ENCODE assay signal across 17 mouse cellular contexts in the genomic region with DNA sequence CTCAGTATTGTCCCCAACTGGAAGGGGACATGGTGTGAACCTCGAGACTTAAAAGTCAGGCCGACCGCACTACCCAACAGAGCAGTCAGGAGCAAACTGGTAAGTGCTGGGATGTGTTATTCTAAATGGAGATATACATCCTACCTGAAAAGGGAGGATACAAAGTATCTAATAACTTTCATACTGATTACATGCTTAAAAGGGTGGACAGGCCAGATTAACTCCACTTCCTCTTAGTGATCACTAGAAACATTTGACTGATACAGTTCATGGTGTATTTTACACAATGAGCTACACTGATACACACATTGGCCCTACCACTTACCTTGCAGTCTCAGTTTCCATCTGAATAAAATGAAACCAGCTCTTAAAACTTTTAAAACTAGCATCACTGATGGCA. TPM values are rescaled to one million over a fixed set of nuclear protein-coding genes. Genes with fewer than 3 reads are reported as not detected.
DNase-seq lines count a peak whose midpoint lies in the region; TF ChIP-seq lines count a peak whose summit lies in the region.
"Had no signal": no experiment of that assay in that cellular context is flagged by ENCODE, and none has a peak within 500 bp of the region (broad histone marks: within the 10 kb centered on the region; RNA-seq: fewer than 3 reads in every experiment).

No protein-coding gene starts in this region.

- H3K4me3 ChIP-seq in MEL (ENCODE audit: control insufficient read depth in 1 of 2, insufficient read depth in 1 of 2, low read depth in 2 of 2, low read length in 2 of 2): no peak overlapping the region

- peak; percentile 44 for DNase-seq in MEL (ENCODE audit: low read depth, low spot score)
- no peak for DNase-seq in left cerebral cortex, adult 8-10 months (ENCODE audit: low spot score in 2 of 2)
- DNase-seq: adrenal gland, adult 2 months; adrenal gland, adult 8-10 months; adrenal gland, postnatal 10 days; adrenal gland, postnatal 14 days; adrenal gland, postnatal 25 days; adrenal gland, postnatal 36 days; B cell, adult 2 months; cerebellum, adult 11 months; cerebellum, adult 11-12 months; cerebellum, adult 18-20 months; cerebellum, adult 2 months; cerebellum, adult 8-10 months had no signal

- H3K36me3 ChIP-seq in MEL (ENCODE audit: control insufficient read depth in 1 of 2, insufficient read depth in 2 of 2, low read length in 2 of 2): peaks cover 0 to 12% of the 10 kb centered on the region in 2 experiments; a peak in 2 of 4 replicates

- no peaks in the 10 kb centered on the region for H3K9me3 ChIP-seq in MEL (replicated peaks; ENCODE audit: insufficient read depth, low read length)
- H3K9me3 ChIP-seq: G1E had no signal

- H3K27me3 ChIP-seq in MEL (ENCODE audit: control insufficient read depth in 1 of 2, insufficient read depth in 2 of 2, low read length in 2 of 2): no peaks in the 10 kb centered on the region
- H3K27me3 ChIP-seq: CH12.LX, Patski had no signal

- H3K27ac ChIP-seq in MEL (ENCODE audit: control insufficient read depth, low read depth, low read length): no peak overlapping the region

- TF ChIP-seq POLR2A in MEL (IDR thresholded peaks at IDR 0.05; ENCODE audit: control insufficient read depth in 1 of 2, insufficient read depth in 1 of 2, low read depth in 1 of 2, low read length in 2 of 2, poor library complexity in 1 of 2): no peak

- TF ChIP-seq CTCF in MEL (IDR thresholded peaks at IDR 0.05 in 2 of 3, conservative IDR thresholded peaks at IDR 0.05 in 1 of 3; ENCODE audit: control insufficient read depth in 1 of 3, insufficient read depth in 1 of 3, low read depth in 2 of 3, low read length in 3 of 3, poor library complexity in 1 of 3, severe bottlenecking in 1 of 3): no peak

- TF ChIP-seq RAD21 in MEL (IDR thresholded peaks at IDR 0.05; ENCODE audit: low read depth, low read length): no peak

- no peak overlapping the region for H3K9ac ChIP-seq in MEL (ENCODE audit: control insufficient read depth, low read depth, low read length, poor library complexity, severe bottlenecking)

- peak; percentile 68 to 73 for TF ChIP-seq EP300 in MEL (IDR thresholded peaks at IDR 0.05; ENCODE audit: low read depth in 1 of 2, low read length in 2 of 2)

- peaks cover 16% of the 10 kb centered on the region for H3K79me2 ChIP-seq in MEL (ENCODE audit: control insufficient read depth, insufficient read depth, low read length, poor library complexity)

- peaks cover 7 to 18% of the 10 kb centered on the region in 2 experiments for H3K4me1 ChIP-seq in MEL (ENCODE audit: control insufficient read depth in 1 of 2, insufficient read depth in 2 of 2, low read length in 2 of 2)

TF ChIP-seq in MEL, 35 proteins besides CTCF, POLR2A, EP300 and RAD21:
- TF ChIP-seq MYC (IDR thresholded peaks at IDR 0.05; ENCODE audit: low read depth, low read length): 0 out of 2 replicates have a peak, but pooled peaks have one; percentile 36
- no peak for TF ChIP-seq JUND (IDR thresholded peaks at IDR 0.05; ENCODE audit: low read depth, low read length)
- TF ChIP-seq MAFK (IDR thresholded peaks at IDR 0.05; ENCODE audit: borderline replicate concordance, low read depth, low read length): no peak
- no peak for TF ChIP-seq USF2 (IDR thresholded peaks at IDR 0.05; ENCODE audit: borderline replicate concordance in 1 of 2, insufficient read depth in 1 of 2, low read depth in 1 of 2, low read length in 2 of 2)
- no peak for TF ChIP-seq ZC3H11A (IDR thresholded peaks at IDR 0.05; ENCODE audit: low read depth, low read length)
- peak; percentile 50; the same call in 1 of the 2 replicates for TF ChIP-seq TCF12 (IDR thresholded peaks at IDR 0.05; ENCODE audit: low read depth, low read length)
- TF ChIP-seq ZNF384 (IDR thresholded peaks at IDR 0.05; ENCODE audit: low read depth, low read length): no peak
- TF ChIP-seq KAT2A (conservative IDR thresholded peaks at IDR 0.05; ENCODE audit: low read depth, low read length): no peak
- TF ChIP-seq TBP (IDR thresholded peaks at IDR 0.05; ENCODE audit: low read depth, low read length): no peak
- TF ChIP-seq UBTF (IDR thresholded peaks at IDR 0.05; ENCODE audit: borderline replicate concordance, insufficient read depth, low read depth, low read length): no peak
- no peak for TF ChIP-seq MYB (IDR thresholded peaks at IDR 0.05; ENCODE audit: low read depth, low read length)
- no peak for TF ChIP-seq ELF1 (IDR thresholded peaks at IDR 0.05; ENCODE audit: low read depth, low read length)
- peak; percentile 49; the same call in 1 of the 2 replicates for TF ChIP-seq RCOR1 (IDR thresholded peaks at IDR 0.05; ENCODE audit: low read depth, low read length)
- TF ChIP-seq HCFC1 (IDR thresholded peaks at IDR 0.05; ENCODE audit: low read depth, low read length): no peak
- TF ChIP-seq GATA1 (IDR thresholded peaks at IDR 0.05; ENCODE audit: low read depth, low read length): peak; percentile 68
- no peak for TF ChIP-seq MXI1 (IDR thresholded peaks at IDR 0.05; ENCODE audit: low read depth, low read length)
- no peak for TF ChIP-seq POLR2AphosphoS5 (IDR thresholded peaks at IDR 0.05; ENCODE audit: borderline replicate concordance, low read depth, low read length)
- TF ChIP-seq MEF2A (IDR thresholded peaks at IDR 0.05; ENCODE audit: extremely low read depth, insufficient replicate concordance, low read depth, low read length, poor library complexity, severe bottlenecking): no peak
- no peak for TF ChIP-seq USF1 (IDR thresholded peaks at IDR 0.05; ENCODE audit: low read depth, low read length)
- TF ChIP-seq MAZ (IDR thresholded peaks at IDR 0.05; ENCODE audit: low read depth, low read length): no peak
- no peak for TF ChIP-seq BHLHE40 (IDR thresholded peaks at IDR 0.05; ENCODE audit: borderline replicate concordance, low read depth, low read length)
- TF ChIP-seq CHD2 (IDR thresholded peaks at IDR 0.05; ENCODE audit: low read length): no peak
- no peak for TF ChIP-seq GABPA (IDR thresholded peaks at IDR 0.05; ENCODE audit: low read depth, low read length)
- no peak for TF ChIP-seq NRF1 (IDR thresholded peaks at IDR 0.05; ENCODE audit: insufficient read depth, low read depth, low read length, poor library complexity, severe bottlenecking)
- no peak for TF ChIP-seq ZKSCAN1 (IDR thresholded peaks at IDR 0.05; ENCODE audit: low read depth, low read length)
- TF ChIP-seq MAX (IDR thresholded peaks at IDR 0.05; ENCODE audit: low read length): no peak
- no peak for TF ChIP-seq NELFE (IDR thresholded peaks at IDR 0.05; ENCODE audit: low read depth, low read length)
- no peak for TF ChIP-seq SMC3 (IDR thresholded peaks at IDR 0.05; ENCODE audit: low read depth, low read length)
- no peak for TF ChIP-seq ZMIZ1 (IDR thresholded peaks at IDR 0.05; ENCODE audit: low read depth, low read length)
- peak; percentile 31; the same call in 1 of the 2 replicates for TF ChIP-seq TAL1 (IDR thresholded peaks at IDR 0.05; ENCODE audit: low read length)
- no peak for TF ChIP-seq POLR2AphosphoS2 (IDR thresholded peaks at IDR 0.05; ENCODE audit: low read length)
- TF ChIP-seq E2F4 (IDR thresholded peaks at IDR 0.05; ENCODE audit: borderline replicate concordance, low read depth, low read length): no peak
- no peak for TF ChIP-seq CHD1 (IDR thresholded peaks at IDR 0.05; ENCODE audit: low read depth, low read length)
- no peak for TF ChIP-seq SIN3A (IDR thresholded peaks at IDR 0.05; ENCODE audit: low read length)
- 0 out of 2 replicates have a peak, but pooled peaks have one; percentile 12 for TF ChIP-seq ETS1 (IDR thresholded peaks at IDR 0.05; ENCODE audit: low read depth, low read length)
TF ChIP-seq in MEL: peak in this region for 6.

RNA-seq across cellular contexts. Expression of a gene that starts 17.5 kb away (rescaled TPM):
- total RNA-seq in MEL (2012; rRNA removed): 11.8 and 13.1 TPM in 2 replicates
- polyA plus RNA-seq in MEL (2012; ENCODE audit: insufficient read depth in 1 of 2, insufficient read length in 2 of 2, low read depth in 1 of 2, low replicate concordance in 2 of 2, missing spikeins in 1 of 2): 10 to 100 TPM in 1 of 2 experiments, not detected in 1; 22.8 TPM
- total RNA-seq in left cerebral cortex, adult 8-10 months (2022): 10 to 100 TPM; 41.5 to 46.8 (median 43.3) TPM

RNA-seq across cellular contexts. Expression of a gene that starts 48.9 kb away (rescaled TPM):
- 17.4 and 18.6 TPM in 2 replicates for total RNA-seq in MEL (2012; rRNA removed)
- 10 to 100 TPM; 16.0 to 54.2 TPM for polyA plus RNA-seq in MEL (2012; ENCODE audit: insufficient read depth in 1 of 2, insufficient read length in 2 of 2, low read depth in 1 of 2, low replicate concordance in 2 of 2, missing spikeins in 1 of 2)
- 10 to 100 TPM; 19.0 to 22.5 (median 20.2) TPM for total RNA-seq in left cerebral cortex, adult 8-10 months (2022)
